Mouse (Mus musculus): Measurements from ENCODE around the gene Pds5a. TPM values are rescaled to one million over a fixed set of nuclear protein-coding genes. Genes with fewer than 3 reads are reported as not detected.

The Pds5a gene
- polyA plus RNA-seq, 1 experiment: 53.7 TPM

DNA sequence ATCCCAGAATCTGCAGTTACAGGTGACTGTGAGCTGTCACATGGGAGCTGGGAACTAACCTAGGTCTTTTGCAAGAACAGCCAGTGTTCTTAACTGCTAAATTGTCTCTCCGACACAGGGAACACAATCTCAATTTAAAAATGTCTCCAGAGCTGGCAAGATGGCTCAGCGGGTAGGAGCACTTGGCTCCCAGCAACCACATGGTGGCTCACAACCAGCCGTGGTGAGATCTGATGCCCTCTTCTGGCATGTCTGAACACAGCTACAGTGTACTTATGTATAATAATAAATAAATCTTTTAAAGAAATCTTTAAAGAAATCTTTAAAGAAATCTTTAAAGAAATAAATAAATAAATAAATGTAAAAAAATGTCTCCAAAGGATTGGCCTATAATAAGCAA lies 30.4 kb downstream of the Pds5a start:
- Histone ChIP-seq H3K4me3 (ENCODE audit: insufficient read depth, low read length) (no peak overlapping the region), H3K4me1 (ENCODE audit: control insufficient read depth, insufficient read depth, low read length) (no peaks in the 10 kb centered on the region), H3K27ac (ENCODE audit: insufficient read depth, low read length) (no peak overlapping the region)
- TF ChIP-seq POLR2A (IDR thresholded peaks at IDR 0.05; ENCODE audit: extremely low read depth, insufficient read depth, low read length) (no peak), CTCF (IDR thresholded peaks at IDR 0.05; ENCODE audit: extremely low read depth, insufficient read depth, low read length) (no peak)

DNA sequence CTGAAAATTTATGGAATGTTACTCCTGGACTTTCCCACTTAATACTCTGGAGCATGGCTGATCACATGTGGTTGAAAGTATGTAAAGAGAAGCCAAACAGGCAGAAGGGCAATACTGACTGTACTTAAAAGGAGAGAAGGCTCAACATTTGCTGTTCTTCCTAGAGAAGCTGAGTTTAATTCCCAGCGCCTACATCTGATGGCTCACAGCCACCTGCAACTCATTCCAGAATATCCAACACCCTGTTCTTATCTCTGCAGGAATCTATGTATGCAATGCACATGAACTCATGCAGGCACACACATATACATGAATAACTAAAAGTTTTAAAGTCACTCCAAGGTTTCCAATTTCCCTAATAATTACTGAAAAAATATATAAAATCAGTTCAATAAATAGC lies 32.7 kb downstream of the Pds5a start:
- Histone ChIP-seq H3K4me3 (ENCODE audit: insufficient read depth, low read length) (no peak overlapping the region), H3K27ac (ENCODE audit: insufficient read depth, low read length) (no peak overlapping the region), H3K4me1 (ENCODE audit: control insufficient read depth, insufficient read depth, low read length) (no peaks in the 10 kb centered on the region)
- no peak for TF ChIP-seq CTCF (IDR thresholded peaks at IDR 0.05; ENCODE audit: extremely low read depth, insufficient read depth, low read length)
- TF ChIP-seq POLR2A (IDR thresholded peaks at IDR 0.05; ENCODE audit: extremely low read depth, insufficient read depth, low read length): no peak

DNA sequence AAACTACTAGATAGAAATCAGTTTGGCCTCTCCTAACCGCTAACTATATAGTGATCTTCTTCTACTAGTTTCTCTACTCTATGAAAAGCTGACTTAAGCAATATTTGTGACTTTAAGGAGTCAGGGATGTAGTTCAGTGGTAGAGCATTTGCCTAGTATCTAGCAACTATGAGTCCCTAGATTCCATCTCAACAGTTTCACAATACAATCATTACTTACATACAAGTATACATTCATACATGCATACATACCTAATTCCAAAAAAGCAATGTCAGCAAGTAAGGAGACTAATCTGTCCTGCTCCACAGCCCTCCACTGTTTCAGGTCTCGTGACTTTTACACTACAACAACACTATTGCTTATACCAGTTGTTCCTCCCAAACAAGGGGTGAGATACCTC lies 36.1 kb downstream of the Pds5a start:
- Histone ChIP-seq H3K27ac (ENCODE audit: insufficient read depth, low read length) (no peak overlapping the region), H3K4me1 (ENCODE audit: control insufficient read depth, insufficient read depth, low read length) (no peaks in the 10 kb centered on the region), H3K4me3 (ENCODE audit: insufficient read depth, low read length) (no peak overlapping the region)
- TF ChIP-seq POLR2A (IDR thresholded peaks at IDR 0.05; ENCODE audit: extremely low read depth, insufficient read depth, low read length) (no peak), CTCF (IDR thresholded peaks at IDR 0.05; ENCODE audit: extremely low read depth, insufficient read depth, low read length) (no peak)

DNA sequence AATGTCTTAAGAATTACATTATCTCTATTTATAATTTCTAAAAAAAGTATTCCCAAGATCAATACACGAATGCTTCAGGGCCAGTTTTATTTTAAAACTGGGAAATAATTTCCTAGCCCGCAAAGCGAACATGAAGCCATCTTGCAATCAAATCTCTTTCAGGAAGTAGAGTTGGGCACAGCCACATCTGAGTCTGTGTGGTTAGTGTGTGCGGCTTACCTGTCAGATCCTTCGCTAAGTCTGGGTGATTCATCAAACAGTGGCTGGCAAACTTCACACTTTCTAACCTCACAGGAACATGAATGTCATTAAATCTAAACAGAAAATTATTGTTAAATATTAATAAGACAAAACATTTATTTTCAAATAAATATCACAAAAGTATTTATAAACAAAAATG lies 44.3 kb downstream of the Pds5a start:
- no peak overlapping the region for H3K4me3 ChIP-seq (ENCODE audit: insufficient read depth, low read length)
- no peak overlapping the region for H3K27ac ChIP-seq (ENCODE audit: insufficient read depth, low read length)
- no peaks in the 10 kb centered on the region for H3K4me1 ChIP-seq (ENCODE audit: control insufficient read depth, insufficient read depth, low read length)
- no peak for TF ChIP-seq CTCF (IDR thresholded peaks at IDR 0.05; ENCODE audit: extremely low read depth, insufficient read depth, low read length)
- no peak for TF ChIP-seq POLR2A (IDR thresholded peaks at IDR 0.05; ENCODE audit: extremely low read depth, insufficient read depth, low read length)

DNA sequence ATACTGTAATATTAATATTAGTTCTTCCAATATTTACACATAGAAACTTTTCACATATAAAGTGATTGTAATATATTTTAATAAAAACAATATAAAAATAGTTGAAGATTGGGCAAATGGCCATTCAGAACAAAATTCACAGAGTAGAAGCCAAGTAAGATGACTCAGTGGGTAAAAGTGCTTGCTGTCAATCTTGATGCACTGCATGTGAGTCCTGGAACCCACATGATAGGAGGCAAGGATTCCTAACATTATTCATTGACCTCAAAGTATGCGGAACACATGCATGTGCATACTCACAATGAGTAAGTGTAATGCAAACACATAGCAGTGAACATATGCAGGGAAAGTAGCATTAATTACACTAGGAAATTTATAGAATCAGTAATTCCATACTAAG lies 59.2 kb downstream of the Pds5a start:
- Histone ChIP-seq H3K4me3 (ENCODE audit: insufficient read depth, low read length) (no peak overlapping the region), H3K27ac (ENCODE audit: insufficient read depth, low read length) (no peak overlapping the region), H3K4me1 (ENCODE audit: control insufficient read depth, insufficient read depth, low read length) (no peaks in the 10 kb centered on the region)
- TF ChIP-seq CTCF (IDR thresholded peaks at IDR 0.05; ENCODE audit: extremely low read depth, insufficient read depth, low read length) (no peak), POLR2A (IDR thresholded peaks at IDR 0.05; ENCODE audit: extremely low read depth, insufficient read depth, low read length) (no peak)

DNA sequence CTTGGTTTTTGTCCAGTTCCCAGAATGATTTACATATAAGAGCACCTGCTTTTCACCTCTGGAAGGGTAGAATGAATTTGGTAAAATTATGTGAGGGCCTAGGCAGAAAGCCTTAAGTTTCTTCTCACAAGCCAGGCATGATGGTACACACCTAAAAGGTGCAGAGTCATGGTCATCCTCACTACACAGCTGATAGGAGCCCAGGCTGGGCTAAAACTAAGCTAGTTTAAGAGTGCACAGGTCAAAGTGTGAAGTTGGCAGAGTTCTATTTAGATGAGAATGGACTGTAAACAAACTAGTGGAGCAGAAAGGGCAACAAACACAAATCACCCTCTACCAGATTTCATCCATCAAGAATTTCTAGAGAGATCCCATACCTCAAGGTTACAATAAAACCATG lies 73.7 kb downstream of the Pds5a start:
- Histone ChIP-seq H3K27ac (ENCODE audit: insufficient read depth, low read length) (no peak overlapping the region), H3K4me3 (ENCODE audit: insufficient read depth, low read length) (no peak overlapping the region), H3K4me1 (ENCODE audit: control insufficient read depth, insufficient read depth, low read length) (no peaks in the 10 kb centered on the region)
- TF ChIP-seq CTCF (IDR thresholded peaks at IDR 0.05; ENCODE audit: extremely low read depth, insufficient read depth, low read length): no peak
- TF ChIP-seq POLR2A (IDR thresholded peaks at IDR 0.05; ENCODE audit: extremely low read depth, insufficient read depth, low read length): no peak

DNA sequence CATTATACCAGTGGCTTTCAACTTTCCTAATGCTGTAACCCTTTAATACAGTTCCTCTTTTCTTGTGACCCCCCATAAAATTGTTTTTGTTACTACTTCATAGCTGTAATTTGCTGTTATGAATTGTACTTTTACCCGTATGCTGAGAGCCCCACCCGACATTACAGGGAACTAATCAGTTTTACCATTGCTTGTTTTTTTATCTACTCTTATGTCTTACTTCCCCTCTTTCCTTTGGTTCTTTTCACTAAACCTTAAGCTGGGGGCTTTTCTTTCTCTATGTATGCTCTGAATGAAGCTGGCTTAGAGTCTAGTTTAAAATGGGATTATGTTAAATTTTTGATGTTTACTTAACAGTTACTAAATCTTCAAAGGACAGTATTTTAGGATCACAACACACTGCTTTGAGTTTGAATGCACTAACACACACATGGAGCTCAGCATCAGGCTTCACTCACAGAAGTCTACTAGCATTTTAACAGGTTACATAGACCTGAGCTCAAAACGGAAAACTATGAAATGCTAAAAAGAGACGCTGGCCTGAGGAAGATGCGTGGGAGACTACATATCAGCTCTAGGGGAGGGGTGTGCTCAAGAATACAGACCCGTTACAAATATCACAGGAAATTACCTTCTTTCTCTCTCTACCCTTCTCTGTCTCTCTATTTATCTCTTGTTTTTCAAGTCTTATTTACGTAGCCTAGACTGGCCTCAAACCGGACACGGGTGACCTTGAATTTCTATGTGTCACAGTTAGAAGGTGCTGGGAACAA lies 84.7 kb downstream of the Pds5a start:
- Histone ChIP-seq H3K27ac (ENCODE audit: insufficient read depth, low read length) (no peak overlapping the region), H3K4me1 (ENCODE audit: control insufficient read depth, insufficient read depth, low read length) (no peaks in the 10 kb centered on the region; the same call in 1 of the 2 replicates), H3K4me3 (ENCODE audit: insufficient read depth, low read length) (no peak overlapping the region)
- TF ChIP-seq CTCF (IDR thresholded peaks at IDR 0.05; ENCODE audit: extremely low read depth, insufficient read depth, low read length) (no peak), POLR2A (IDR thresholded peaks at IDR 0.05; ENCODE audit: extremely low read depth, insufficient read depth, low read length) (no peak)

DNA sequence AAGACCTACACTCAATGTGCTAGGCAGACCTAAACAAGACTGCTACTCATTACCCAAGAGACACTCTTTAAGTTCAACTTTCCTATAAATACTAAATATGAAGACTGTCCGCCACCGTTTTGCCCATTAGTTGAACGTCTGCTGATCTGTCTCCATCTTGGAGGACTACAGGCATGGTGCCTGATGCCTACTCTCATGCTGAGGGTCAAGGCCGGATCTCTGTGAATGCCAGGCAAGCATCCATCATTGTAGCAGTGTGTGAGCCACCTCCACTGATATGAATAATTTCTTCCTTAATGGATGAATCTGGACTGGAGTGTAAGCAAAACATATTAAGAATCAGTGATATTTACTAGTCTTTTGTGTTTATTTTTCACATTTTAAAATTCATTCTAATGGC lies 87.5 kb downstream of the Pds5a start:
- TF ChIP-seq CTCF (IDR thresholded peaks at IDR 0.05; ENCODE audit: extremely low read depth, insufficient read depth, low read length) (no peak), POLR2A (IDR thresholded peaks at IDR 0.05; ENCODE audit: extremely low read depth, insufficient read depth, low read length) (no peak)

DNA sequence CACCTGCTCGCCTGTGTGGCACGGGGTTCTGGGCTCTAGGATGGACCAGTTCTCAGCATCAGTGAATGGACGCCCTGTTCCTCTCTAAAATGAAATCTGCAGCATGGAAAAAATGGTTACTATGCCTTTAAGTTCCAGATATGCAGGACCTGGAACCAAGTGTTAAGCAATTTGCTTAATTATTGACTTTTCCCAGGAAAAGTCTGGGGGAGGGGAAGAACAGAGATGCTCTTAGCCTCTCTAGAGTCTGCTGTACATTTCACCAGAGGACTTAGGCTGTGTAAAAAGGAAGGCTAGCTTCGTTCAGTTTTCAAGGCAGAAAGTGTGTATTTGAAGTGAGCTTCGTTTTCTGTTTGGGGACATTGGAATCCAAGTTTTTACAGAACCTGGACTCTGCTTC lies 88.3 kb downstream of the Pds5a start:
- Histone ChIP-seq H3K27ac (ENCODE audit: insufficient read depth, low read length) (no peak overlapping the region), H3K4me1 (ENCODE audit: control insufficient read depth, insufficient read depth, low read length) (no peaks in the 10 kb centered on the region; the same call in 1 of the 2 replicates), H3K4me3 (ENCODE audit: insufficient read depth, low read length) (no peak overlapping the region)
- TF ChIP-seq POLR2A (IDR thresholded peaks at IDR 0.05; ENCODE audit: extremely low read depth, insufficient read depth, low read length): no peak
- no peak for TF ChIP-seq CTCF (IDR thresholded peaks at IDR 0.05; ENCODE audit: extremely low read depth, insufficient read depth, low read length)

More for the DNA sequence above, 87.5 kb downstream of the Pds5a start:
- Histone ChIP-seq H3K27ac (ENCODE audit: insufficient read depth, low read length) (no peak overlapping the region), H3K4me3 (ENCODE audit: insufficient read depth, low read length) (no peak overlapping the region), H3K4me1 (ENCODE audit: control insufficient read depth, insufficient read depth, low read length) (no peaks in the 10 kb centered on the region; the same call in 1 of the 2 replicates)

DNA sequence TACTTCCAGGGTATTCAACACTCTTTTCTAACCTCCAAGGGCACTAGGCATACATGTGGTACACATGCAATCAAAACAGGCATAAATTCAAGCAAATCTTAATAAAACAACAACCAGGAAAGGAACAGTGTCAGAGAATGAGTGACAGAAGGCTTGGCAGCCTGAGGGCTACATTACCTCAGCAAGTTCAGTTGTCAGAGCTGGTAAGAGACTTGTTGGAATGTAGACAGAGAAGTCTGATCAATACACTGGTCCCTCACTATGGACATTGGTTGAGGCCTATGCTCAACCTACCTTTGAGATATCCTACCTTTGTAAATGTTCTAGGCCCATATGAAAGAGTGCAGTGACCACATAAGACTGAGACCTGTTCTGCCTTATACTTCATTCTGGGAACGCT lies 91.3 kb downstream of the Pds5a start:
- TF ChIP-seq POLR2A (IDR thresholded peaks at IDR 0.05; ENCODE audit: extremely low read depth, insufficient read depth, low read length) (no peak), CTCF (IDR thresholded peaks at IDR 0.05; ENCODE audit: extremely low read depth, insufficient read depth, low read length) (no peak)
- no peaks in the 10 kb centered on the region for H3K4me1 ChIP-seq (ENCODE audit: control insufficient read depth, insufficient read depth, low read length)
- no peak overlapping the region for H3K27ac ChIP-seq (ENCODE audit: insufficient read depth, low read length)
- H3K4me3 ChIP-seq (ENCODE audit: insufficient read depth, low read length): no peak overlapping the region
